Mouse (Mus musculus): Measurements from ENCODE around the gene Ahctf1. TPM values are rescaled to one million over a fixed set of nuclear protein-coding genes. Genes with fewer than 3 reads are reported as not detected.

The Ahctf1 gene
- polyA plus RNA-seq (2016; fragmentation: Nextera tagmentation; extraction: Ambion mirVana) = 31.4 and 32.9 TPM in 2 replicates

DNA sequence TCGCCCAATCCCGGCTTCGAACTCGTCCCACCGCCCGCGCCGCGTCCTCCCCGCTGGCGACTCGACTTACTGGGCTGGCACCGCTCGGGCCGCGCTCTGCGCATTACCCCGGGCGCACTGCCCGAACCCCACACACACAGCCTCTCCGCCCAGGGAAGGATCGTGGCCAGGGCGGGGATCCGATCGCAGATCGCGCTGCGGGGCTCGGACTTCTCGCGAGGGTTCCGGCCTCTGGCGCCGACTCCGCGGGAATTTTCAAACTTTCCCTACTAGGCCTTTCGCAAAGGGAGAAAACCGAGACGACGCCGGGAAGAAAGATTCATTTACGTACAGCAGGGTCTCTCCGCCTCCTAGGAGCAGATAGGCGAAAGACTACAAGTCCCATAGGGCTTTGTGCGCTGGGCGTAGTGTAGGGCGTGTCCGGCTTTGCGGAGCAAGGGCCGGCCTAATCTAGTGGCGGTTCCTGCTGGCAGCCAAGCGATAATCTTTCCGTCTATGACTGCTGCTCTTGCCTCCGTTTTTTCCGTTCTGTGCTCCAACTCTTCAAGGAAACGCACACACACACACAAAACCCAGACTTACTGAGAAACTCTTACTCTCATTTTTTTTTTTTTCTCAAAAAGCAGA lies at the start of gene Ahctf1:
Gene Ahctf1, minus strand, starts transcription at position 168 of the 627 bp plus-strand sequence.
- Histone ChIP-seq H3K4me2 (peak within 1 kb of the TSS; percentile 76), H3K4me1 (peaks cover 20% of the 10 kb centered on the region), H3K9me3 (no peaks in the 10 kb centered on the region), H3K4me3 (replicated peaks) (peak within 1 kb of the TSS; percentile 93), H3K27me3 (no peaks in the 10 kb centered on the region), H3K9ac (peak within 1 kb of the TSS; percentile 95), H3K27ac (peak within 1 kb of the TSS; percentile 97), H3K36me3 (replicated peaks) (peaks cover 6% of the 10 kb centered on the region; the same call in 1 of the 2 replicates)
- under 1% methylated on average over 56 of the region's 56 CpGs for WGBS
- ATAC-seq (ENCODE audit: low FRiP score) = peak; percentile 98

DNA sequence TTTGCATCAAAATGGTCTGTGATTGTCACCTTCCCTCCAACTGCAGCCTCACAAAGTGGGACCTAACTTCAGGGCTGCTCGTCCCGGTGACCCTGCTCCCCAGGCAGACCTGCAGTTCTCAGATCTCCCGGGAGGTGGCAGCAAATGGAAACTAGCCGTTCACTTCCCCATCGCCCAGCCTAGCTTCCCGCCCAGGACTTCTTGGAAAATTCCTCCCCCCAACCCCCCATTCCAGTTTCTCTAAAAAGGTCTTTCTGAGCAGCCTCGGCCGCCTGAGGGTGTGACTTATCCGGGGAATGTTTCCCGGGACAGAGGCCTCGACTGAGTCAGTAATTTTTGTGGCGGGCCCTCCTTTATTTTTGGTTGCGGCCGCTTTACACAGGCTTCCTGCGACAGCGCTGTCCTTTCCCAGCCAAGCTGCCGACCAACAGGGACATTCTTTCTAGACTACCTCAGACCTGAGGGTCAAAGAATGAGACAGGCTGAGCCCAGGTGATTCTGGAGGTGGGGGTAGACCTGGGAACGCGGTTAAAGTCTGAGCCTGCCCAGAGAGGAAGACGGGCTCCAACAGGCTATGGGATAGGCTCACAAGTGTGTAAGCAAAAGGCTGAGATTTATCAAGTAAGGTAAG lies 44.4 kb upstream of the Ahctf1 start:
- Histone ChIP-seq H3K9me3 (no peaks in the 10 kb centered on the region), H3K27me3 (peaks cover 3% of the 10 kb centered on the region; the same call in 1 of the 2 replicates), H3K4me1 (0 out of 2 replicates have a peak, but pooled peaks cover 4% of the 10 kb centered on the region), H3K9ac (peak overlapping the region; percentile 56), H3K4me2 (peak overlapping the region; percentile 71), H3K4me3 (replicated peaks) (peak overlapping the region; percentile 44), H3K27ac (no peak overlapping the region), H3K36me3 (replicated peaks) (no peaks in the 10 kb centered on the region)
- WGBS = 3% methylated on average over 20 of the region's 20 CpGs
- peak; percentile 77 for ATAC-seq (ENCODE audit: low FRiP score)

DNA sequence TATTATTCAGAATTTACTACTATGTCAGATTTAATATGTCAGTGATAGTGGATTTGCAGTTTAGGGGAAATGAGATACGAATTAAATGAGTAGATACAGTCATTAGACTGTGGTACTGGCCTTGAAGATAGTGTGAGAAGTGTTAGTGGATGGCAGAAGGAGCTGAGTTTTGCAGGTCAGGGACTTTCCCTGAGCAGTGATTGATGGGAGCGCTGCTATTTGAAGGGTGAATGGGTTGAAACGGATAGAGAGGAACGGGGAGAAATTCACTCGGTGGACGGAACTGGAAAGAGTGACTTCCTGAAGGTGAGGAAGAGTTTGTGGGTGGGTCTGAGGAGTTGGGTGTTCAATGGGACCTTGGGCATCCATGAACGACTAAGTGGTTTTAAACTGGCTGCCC lies 43.7 kb upstream of the Ahctf1 start:
- Histone ChIP-seq H3K4me1 (0 out of 2 replicates have a peak, but pooled peaks cover 4% of the 10 kb centered on the region), H3K9ac (no peak overlapping the region), H3K27ac (no peak overlapping the region), H3K36me3 (replicated peaks) (no peaks in the 10 kb centered on the region), H3K4me2 (no peak overlapping the region), H3K27me3 (peaks cover 3% of the 10 kb centered on the region; the same call in 1 of the 2 replicates), H3K4me3 (replicated peaks) (no peak overlapping the region), H3K9me3 (no peaks in the 10 kb centered on the region)
- WGBS = 60% methylated on average over 7 of the region's 7 CpGs
- no peak for ATAC-seq (ENCODE audit: low FRiP score)

DNA sequence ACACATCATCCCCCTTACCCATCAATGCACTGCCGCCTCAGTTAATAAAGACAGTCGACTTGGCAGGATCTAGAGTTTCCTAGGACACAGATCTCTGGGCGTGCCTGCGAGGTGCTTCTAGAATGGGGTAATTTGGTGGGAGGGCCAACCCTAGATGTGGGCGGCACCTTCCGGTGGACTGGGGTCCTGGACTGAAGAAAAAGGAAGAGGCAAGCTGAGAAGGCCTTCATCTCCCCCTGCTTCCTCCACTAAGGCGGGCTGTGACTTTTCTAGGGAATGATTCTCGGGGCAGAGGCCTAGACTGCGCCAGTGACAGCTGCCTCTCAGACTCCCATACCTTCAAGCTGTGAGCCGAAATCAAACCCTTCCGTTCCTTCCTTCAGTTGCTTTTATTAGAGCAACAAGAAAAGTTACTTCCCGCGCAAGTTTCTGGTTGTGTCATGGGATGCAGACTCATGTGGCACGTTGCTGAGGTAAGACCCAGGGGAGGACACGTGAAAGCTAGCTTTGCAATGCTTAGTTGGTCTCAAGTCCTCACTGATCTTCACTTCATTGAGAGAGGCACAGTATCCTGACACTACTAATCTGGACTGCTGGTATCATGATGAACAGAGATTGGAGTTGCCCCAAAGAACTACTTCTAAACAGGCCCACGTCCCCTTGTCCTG lies 42.5 kb upstream of the Ahctf1 start:
- H3K4me1 ChIP-seq = 0 out of 2 replicates have a peak, but pooled peaks cover 4% of the 10 kb centered on the region
- H3K9ac ChIP-seq = no peak overlapping the region
- H3K27ac ChIP-seq = no peak overlapping the region
- no peaks in the 10 kb centered on the region for H3K36me3 ChIP-seq (replicated peaks)
- no peak overlapping the region for H3K4me2 ChIP-seq
- H3K27me3 ChIP-seq = peaks cover 3% of the 10 kb centered on the region; the same call in 1 of the 2 replicates
- no peak for ATAC-seq (ENCODE audit: low FRiP score)
- no peak overlapping the region for H3K4me3 ChIP-seq (replicated peaks)
- H3K9me3 ChIP-seq = no peaks in the 10 kb centered on the region
- WGBS = 85% methylated on average over 16 of the region's 16 CpGs

DNA sequence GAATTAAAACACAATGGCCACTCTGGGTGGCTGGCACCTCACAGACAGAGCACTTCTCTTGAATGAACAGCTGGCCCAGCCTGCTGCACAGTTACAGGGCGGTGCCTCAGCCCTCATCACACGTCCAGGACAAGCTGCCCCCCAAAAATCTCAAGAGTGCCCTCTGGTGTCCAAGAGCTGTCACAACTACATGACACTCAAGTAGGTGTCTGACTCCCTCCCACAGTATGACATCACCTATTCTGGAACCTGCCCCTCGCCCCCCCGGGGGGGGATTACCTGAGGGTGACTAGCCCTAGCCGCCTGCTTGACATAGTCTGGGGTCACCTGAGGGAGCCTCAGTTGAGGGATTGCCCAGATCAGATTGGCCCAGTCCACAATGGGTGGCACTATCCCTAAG lies 41.4 kb upstream of the Ahctf1 start:
- no peaks in the 10 kb centered on the region for H3K36me3 ChIP-seq (replicated peaks)
- no peak overlapping the region for H3K9ac ChIP-seq
- ATAC-seq (ENCODE audit: low FRiP score) = peak; percentile 48; the same call in 1 of the 2 replicates
- H3K27me3 ChIP-seq = peaks cover 3% of the 10 kb centered on the region; the same call in 1 of the 2 replicates
- no peak overlapping the region for H3K4me3 ChIP-seq (replicated peaks)
- no peak overlapping the region for H3K27ac ChIP-seq
- H3K4me1 ChIP-seq = 0 out of 2 replicates have a peak, but pooled peaks cover 4% of the 10 kb centered on the region
- H3K9me3 ChIP-seq = no peaks in the 10 kb centered on the region
- WGBS = 13% methylated on average over 5 of the region's 5 CpGs
- no peak overlapping the region for H3K4me2 ChIP-seq

DNA sequence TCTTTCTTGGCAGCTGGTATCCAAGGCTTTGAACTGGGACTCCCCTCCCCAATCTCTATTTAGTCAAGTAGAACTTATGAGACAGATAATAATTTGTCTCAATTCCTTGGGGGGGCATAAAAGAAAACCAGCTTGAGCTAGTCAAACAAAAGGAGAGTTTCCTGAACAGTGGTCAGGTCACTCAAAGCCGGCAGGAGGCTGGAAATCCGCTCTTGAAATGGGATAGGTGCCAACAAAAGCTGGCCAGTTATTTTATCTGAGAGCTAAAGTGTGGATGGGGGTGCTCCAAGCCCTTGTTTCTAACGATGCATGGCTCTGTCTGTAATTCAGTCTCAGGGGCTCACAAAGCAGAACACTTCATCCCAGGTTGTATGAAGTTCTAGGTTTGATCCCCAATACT lies 40.5 kb upstream of the Ahctf1 start:
- Histone ChIP-seq H3K27ac (no peak overlapping the region), H3K9ac (no peak overlapping the region), H3K9me3 (no peaks in the 10 kb centered on the region), H3K4me3 (replicated peaks) (no peak overlapping the region), H3K4me2 (no peak overlapping the region), H3K36me3 (replicated peaks) (no peaks in the 10 kb centered on the region), H3K27me3 (peaks cover 3% of the 10 kb centered on the region; the same call in 1 of the 2 replicates), H3K4me1 (0 out of 2 replicates have a peak, but pooled peaks cover 4% of the 10 kb centered on the region)
- no peak for ATAC-seq (ENCODE audit: low FRiP score)
- 27% methylated on average over 3 of the region's 3 CpGs for WGBS

DNA sequence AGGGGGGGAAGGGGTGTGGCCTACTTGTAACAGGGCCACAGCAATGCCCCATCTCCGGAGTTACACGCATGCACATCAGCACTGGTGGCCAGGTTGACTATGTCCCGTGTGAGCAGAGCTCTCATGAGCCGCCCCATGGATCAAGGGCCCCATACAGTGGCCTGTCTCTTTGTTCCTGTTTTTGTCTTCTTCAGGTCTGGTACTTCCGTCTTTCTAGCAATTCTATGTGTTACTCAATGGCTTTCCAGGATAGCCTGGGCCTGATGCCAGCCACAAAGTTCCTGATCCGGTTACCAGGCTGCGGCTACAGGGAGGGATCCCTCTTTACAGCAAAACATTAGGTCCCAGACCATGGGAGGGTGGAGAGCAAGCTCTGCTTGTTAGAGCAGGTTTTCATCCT lies 39.1 kb upstream of the Ahctf1 start:
- Histone ChIP-seq H3K4me2 (no peak overlapping the region), H3K9ac (no peak overlapping the region), H3K9me3 (no peaks in the 10 kb centered on the region), H3K36me3 (replicated peaks) (no peaks in the 10 kb centered on the region), H3K27me3 (no peaks in the 10 kb centered on the region), H3K27ac (no peak overlapping the region), H3K4me1 (no peaks in the 10 kb centered on the region), H3K4me3 (replicated peaks) (no peak overlapping the region)
- ATAC-seq (ENCODE audit: low FRiP score) = no peak
- WGBS = 76% methylated on average over 7 of the region's 7 CpGs

DNA sequence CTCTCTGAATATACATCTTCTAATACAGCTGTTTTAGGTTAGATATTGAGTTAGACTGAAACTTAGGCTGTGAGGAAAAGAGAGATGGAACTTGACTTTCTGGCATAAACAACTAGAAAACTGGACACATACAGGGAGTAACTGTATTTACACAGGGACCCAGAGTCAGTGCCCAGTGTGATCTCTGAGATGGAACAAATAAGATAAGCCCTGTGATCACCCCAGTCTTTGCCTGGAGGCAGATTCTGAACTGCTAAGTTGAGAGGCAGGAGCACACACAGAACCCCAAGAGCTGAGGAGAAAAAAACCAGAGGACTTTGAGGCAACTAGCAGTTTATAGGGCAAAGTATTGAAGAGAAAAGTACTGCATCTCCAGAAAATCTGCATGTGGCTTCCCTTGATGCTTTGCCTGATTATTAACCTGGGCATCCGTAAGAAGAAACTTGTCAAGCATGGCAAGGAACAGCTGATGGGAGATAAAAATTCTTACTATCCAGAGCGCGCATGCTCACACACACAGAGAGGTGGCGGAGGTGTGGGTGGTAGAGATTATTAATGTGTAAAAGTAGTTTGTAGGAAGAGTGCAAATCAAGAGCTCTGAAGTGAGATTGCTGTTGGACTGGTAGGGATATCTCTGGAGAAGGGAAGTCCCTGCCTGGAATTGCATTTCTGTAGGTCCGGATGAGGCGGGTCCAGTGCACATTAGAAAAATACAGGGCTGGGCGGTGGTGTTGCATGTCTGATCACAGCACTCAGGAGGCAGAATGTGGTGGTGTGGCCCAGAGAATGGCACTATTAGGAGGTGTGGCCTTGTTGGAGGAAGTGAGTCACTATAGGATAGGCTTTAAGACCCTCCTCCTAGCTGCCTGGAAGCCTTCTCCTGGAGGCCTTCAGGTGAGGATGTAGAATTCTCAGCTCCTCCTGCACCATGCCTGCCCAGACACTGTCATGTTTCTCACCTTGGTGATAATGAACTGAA lies 33.2 kb upstream of the Ahctf1 start:
- H3K27me3 ChIP-seq = no peaks in the 10 kb centered on the region
- H3K9me3 ChIP-seq = peaks cover 10% of the 10 kb centered on the region; the same call in 1 of the 2 replicates
- H3K9ac ChIP-seq = no peak overlapping the region
- no peak overlapping the region for H3K4me2 ChIP-seq
- H3K4me1 ChIP-seq = no peaks in the 10 kb centered on the region
- no peak overlapping the region for H3K4me3 ChIP-seq (replicated peaks)
- no peak overlapping the region for H3K27ac ChIP-seq
- no peaks in the 10 kb centered on the region for H3K36me3 ChIP-seq (replicated peaks)
- ATAC-seq (ENCODE audit: low FRiP score) = no peak
- 96% methylated on average over 7 of the region's 7 CpGs for WGBS

DNA sequence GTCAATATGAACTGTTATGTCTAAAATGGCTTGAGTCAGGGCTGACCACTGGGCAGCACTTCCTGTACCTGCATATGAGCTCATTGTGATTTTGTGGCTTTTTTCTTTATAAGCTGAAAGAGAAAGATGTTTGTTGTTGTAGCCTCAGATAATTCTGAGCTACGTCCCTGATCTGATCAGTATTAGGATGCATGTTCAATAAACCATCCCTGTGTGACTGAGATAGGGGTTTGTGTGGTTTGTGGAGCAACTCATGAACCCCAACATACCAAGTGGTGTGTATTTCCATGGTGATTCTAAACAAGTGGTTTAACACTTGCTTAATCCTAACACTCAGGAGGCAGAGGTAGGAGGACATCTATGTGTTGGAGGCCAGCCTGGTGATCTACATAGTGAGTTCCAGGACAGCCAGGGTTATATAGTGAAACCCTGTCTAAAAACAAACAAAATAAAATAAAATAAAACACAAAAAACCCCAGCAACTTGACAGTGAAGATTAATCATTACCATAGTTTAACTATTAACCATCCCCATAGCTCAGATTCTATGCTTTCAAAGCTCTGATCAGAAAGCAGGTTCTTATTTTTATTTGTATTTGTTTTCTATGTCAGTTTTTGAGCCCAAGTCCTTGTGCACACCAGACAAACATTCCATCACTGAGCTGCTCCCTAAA lies 32.4 kb upstream of the Ahctf1 start:
- Histone ChIP-seq H3K9ac (no peak overlapping the region), H3K27ac (no peak overlapping the region), H3K4me1 (no peaks in the 10 kb centered on the region), H3K4me2 (no peak overlapping the region), H3K9me3 (peaks cover 10% of the 10 kb centered on the region; the same call in 1 of the 2 replicates), H3K27me3 (no peaks in the 10 kb centered on the region), H3K36me3 (replicated peaks) (no peaks in the 10 kb centered on the region), H3K4me3 (replicated peaks) (no peak overlapping the region)
- WGBS = 89% methylated on average over 1 of the region's 1 CpGs
- ATAC-seq (ENCODE audit: low FRiP score) = no peak

DNA sequence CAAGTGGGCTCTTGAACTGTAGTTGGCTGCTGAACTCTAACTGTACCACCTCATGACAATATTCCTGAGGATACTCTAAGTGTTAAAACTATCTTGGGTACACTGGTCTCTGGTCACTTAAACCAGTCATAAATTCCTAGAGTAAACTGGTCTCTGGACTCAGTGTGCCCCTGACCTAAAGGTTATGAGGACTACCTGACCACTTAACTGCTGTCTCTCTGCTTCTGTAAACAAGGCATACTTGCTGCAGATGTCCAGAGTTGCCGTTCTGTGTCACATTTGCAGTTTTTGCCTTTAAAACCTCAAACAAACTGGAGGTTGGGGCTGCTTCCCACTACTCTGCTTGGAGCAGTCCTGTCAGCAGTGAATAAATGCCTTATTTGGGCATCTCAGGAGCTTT lies 30.1 kb upstream of the Ahctf1 start:
- H3K4me1 ChIP-seq = no peaks in the 10 kb centered on the region
- WGBS = 92% methylated on average over 1 of the region's 1 CpGs
- no peaks in the 10 kb centered on the region for H3K36me3 ChIP-seq (replicated peaks)
- no peaks in the 10 kb centered on the region for H3K27me3 ChIP-seq
- no peak overlapping the region for H3K9ac ChIP-seq
- ATAC-seq (ENCODE audit: low FRiP score) = no peak
- peaks cover 10% of the 10 kb centered on the region; the same call in 1 of the 2 replicates for H3K9me3 ChIP-seq
- no peak overlapping the region for H3K4me3 ChIP-seq (replicated peaks)
- no peak overlapping the region for H3K4me2 ChIP-seq
- no peak overlapping the region for H3K27ac ChIP-seq

DNA sequence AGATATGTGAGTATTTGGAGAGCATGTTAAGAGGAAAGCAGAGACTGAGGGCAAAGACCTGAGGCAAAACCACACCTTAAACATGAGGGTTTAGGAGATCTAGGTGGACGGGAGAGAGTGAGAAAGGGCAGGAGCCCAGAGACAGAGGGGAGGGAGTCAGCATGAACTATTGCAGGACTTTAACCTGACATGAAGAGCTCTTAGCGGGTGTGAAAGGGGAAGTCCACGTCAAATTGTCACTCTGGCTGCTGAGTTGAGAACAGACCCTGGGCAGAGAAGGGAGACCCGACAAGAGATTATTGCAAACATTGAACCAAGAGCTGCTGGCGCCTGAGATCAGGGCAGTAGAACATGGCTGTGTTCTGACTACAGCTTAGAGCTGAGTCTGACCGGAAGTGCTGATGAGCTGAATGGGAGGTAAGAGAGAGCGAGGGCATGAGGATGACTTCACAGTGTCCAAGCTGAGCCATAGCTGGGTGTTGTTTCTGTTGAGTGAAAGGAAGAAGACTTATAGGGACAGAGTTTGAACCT lies 29.3 kb upstream of the Ahctf1 start:
- WGBS = 80% methylated on average over 7 of the region's 7 CpGs

More for the DNA sequence above, 29.3 kb upstream of the Ahctf1 start:
- Histone ChIP-seq H3K4me3 (replicated peaks) (no peak overlapping the region), H3K4me1 (no peaks in the 10 kb centered on the region), H3K9ac (no peak overlapping the region), H3K27me3 (no peaks in the 10 kb centered on the region), H3K9me3 (peaks cover 10% of the 10 kb centered on the region; the same call in 1 of the 2 replicates), H3K36me3 (replicated peaks) (no peaks in the 10 kb centered on the region), H3K4me2 (no peak overlapping the region), H3K27ac (no peak overlapping the region)
- ATAC-seq (ENCODE audit: low FRiP score) = no peak

Measured in forebrain, embryonic 12.5 days (tissue).